Mouse (Mus musculus) mouse trophoblast stem cell (cell line): Measurements from ENCODE around the gene Itpr2.

ENCODE experiments used
- in situ Hi-C, 2 experiments: fragments of 300-500 bp; cut with MseI, MboI; formaldehyde crosslinking; loops; 2 replicates in 1 of 2; 3 replicates in 1 of 2; pipeline ENCODE4 v1.15.1; 2025

The Itpr2 gene

DNA sequence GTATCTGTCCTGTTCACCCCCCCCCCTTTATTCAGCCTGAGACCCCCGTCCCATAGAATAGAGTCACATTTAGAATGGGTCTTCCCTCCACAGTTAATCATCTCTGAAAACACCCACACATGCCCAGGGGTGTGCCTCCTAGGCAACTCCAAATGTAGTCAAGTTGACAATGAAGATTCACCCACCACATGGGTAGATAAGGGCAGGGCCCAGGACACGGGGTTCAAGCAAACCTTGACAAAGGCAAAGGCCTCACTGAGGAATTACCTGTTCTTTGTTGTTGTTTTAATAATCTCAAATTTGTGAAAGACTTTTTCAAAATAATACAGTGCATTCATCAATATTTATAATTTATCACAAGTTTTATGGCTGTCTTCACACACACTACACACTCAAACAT, 2.4 kb upstream of the Itpr2 start:
- in situ Hi-C loops, result no loop called here

- in situ Hi-C loops, result no loop called here
Measured at GRCm38 (mm10) chr6:146502856-146503255, 833 bp upstream of the Itpr2 start.

GRCm38 (mm10) chr6:146501316-146501865, 632 bp downstream of the Itpr2 start:
- in situ Hi-C loops, result no loop called here

- in situ Hi-C loops, result no loop called here
Measured at GRCm38 (mm10) chr6:146500771-146501170, 1.3 kb downstream of the Itpr2 start.

DNA sequence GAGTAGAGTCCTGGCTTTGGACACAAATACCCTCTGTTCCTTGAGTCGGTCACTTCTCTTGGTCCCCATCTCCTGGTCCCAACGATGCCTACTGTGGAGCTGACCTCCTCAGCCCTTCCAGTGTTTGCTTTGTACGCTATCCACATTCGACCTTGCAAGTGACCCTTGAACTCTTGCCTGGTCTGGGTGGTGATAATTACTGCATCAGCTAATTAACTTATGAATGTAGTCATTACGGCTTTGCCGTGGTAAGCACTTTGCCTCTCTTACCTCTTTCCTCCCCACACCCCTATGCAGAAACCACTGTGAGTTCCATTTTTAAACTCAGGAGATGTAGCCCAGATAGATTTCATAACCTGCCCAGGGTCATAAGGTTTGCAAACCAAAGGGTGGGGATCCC, 1.8 kb downstream of the Itpr2 start:
- in situ Hi-C loops, result no loop called here

GRCm38 (mm10) chr6:146499566-146499965, 2.5 kb downstream of the Itpr2 start:
- in situ Hi-C loops, result no loop called here

- in situ Hi-C loops, result no loop called here
Measured at GRCm38 (mm10) chr6:146498416-146498815, 3.6 kb downstream of the Itpr2 start.

GRCm38 (mm10) chr6:146497866-146498265, 4.2 kb downstream of the Itpr2 start:
- in situ Hi-C loops, result no loop called here

GRCm38 (mm10) chr6:146497435-146497834, 4.6 kb downstream of the Itpr2 start:
- in situ Hi-C loops, result no loop called here

GRCm38 (mm10) chr6:146491680-146492079, 10.3 kb downstream of the Itpr2 start:
- in situ Hi-C loops, result no loop called here

- in situ Hi-C loops, result no loop called here
Measured at GRCm38 (mm10) chr6:146490416-146490960, 11.5 kb downstream of the Itpr2 start.

DNA sequence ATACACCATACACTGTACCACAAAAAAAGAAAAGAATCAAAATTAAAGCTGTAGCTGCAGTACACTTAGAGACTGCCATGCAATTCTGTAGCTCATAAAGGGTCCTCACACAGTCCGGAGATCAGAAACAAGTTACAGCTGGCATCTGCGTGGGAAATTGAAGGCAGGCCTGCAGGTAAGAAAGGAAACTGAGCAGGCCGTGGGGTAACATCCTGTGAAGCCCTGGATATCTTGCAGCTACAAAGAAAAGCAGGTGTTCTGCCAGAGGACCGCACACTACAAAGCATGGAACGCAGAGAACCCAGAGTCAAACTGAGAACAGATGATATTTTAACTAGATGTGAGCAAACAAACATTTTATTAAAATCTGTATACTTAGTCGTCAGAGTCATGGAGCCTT, 12.2 kb downstream of the Itpr2 start:
- in situ Hi-C loops, result no loop called here

- in situ Hi-C loops, result no loop called here
Measured at GRCm38 (mm10) chr6:146488749-146489148, 13.3 kb downstream of the Itpr2 start.

DNA sequence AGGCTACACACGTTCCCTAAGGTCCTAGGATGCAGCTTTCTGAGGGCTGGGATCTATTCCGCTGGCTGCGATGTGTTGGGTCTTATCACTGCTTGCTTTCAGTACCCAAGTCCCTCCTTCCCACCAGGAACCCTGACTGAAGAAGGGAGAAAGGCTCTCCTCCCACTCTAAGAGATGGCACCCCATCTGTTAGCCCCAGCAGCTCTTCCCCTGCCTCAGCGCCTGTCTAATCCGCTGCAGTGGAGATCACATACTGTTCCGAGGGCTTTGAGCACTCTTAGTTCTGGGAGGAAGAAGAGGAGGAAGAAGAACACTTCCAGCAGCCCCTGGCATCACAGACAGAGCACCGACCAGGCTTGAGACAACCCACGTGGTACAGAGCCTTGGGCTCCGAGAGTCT, 14.9 kb downstream of the Itpr2 start:
- in situ Hi-C loops, result no loop called here

GRCm38 (mm10) chr6:146486073-146486472, 15.9 kb downstream of the Itpr2 start:
- in situ Hi-C loops, result no loop called here

DNA sequence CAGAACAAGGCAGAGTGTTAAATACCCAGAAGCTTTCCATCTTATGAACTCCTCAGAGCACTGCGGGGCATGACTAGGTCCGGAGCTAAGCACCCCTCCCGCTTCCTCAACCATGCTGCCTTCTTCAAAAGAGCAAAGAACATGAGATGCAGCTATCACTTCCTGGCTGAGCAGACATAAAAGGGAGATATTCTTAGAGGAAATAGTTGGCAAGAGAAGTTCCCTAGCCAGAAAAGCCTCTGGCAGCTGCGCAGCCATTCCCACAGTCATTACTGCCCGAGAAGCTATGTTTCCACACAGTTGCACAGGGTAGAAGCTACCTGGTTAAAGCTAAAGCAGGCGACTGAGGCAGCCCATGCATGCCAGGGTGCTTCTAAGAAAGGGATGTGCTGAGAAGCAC, 20.6 kb downstream of the Itpr2 start:
- in situ Hi-C loops, result no loop called here

DNA sequence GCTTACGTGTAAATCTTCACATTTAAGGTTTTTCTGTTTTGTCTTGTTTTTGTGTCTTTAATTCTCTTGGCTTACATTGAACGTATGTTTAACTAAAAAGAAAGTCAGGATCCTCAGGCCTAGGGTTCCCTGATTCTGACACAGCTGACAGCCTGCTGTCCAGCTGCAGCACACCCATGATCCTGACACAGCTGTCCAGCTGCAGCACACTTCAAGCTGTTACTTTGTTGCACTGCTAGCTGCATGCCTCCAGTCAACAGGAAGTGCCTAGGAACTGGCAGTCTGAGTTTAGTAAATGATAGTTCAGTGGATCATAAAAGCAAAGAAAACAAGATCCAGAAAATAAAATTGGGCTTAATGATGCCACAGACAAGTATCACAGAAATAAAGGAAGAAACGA, 21.1 kb downstream of the Itpr2 start:
- in situ Hi-C loops, result no loop called here

DNA sequence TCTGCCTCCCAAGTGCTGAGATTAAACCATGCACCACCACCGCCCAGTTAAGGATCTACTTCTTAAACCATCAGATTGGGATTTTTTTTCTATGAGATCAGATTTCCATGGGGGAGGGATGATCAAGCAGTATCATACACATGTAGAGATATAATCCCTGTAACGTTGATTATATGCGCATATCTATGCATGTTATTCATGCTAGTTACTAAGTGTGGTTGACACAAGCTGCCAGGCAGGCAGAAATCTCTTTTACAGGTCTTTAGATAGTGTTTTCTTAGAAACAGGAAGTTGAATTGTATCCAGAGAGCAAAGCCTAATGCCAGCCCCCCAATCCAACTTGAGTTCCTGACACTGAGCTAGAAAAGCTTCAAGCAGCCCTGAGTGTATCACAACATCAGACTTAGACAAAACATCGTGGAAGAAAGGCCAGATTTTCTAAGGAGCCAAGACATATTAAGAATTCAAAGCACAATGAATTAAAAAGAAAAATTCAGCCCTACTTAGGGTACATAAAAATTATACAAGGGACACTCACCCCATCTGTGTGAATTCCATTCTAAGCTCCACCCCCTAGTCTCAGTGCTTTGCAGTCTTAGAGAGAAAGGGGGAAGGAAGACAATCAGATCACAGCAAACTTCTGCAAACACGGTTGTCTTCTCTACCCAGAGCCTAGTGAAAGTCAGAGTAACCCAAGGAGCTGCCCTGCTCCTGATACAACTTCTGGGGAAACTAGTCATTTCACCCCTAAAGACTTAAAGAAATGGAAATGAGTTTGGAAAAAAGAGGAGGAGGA, 22.9 kb downstream of the Itpr2 start:
- in situ Hi-C loops, result no loop called here

- in situ Hi-C loops, result no loop called here
Measured at GRCm38 (mm10) chr6:146476865-146477264, 25.2 kb downstream of the Itpr2 start.

GRCm38 (mm10) chr6:146474166-146474565, 27.9 kb downstream of the Itpr2 start:
- in situ Hi-C loops, result no loop called here

DNA sequence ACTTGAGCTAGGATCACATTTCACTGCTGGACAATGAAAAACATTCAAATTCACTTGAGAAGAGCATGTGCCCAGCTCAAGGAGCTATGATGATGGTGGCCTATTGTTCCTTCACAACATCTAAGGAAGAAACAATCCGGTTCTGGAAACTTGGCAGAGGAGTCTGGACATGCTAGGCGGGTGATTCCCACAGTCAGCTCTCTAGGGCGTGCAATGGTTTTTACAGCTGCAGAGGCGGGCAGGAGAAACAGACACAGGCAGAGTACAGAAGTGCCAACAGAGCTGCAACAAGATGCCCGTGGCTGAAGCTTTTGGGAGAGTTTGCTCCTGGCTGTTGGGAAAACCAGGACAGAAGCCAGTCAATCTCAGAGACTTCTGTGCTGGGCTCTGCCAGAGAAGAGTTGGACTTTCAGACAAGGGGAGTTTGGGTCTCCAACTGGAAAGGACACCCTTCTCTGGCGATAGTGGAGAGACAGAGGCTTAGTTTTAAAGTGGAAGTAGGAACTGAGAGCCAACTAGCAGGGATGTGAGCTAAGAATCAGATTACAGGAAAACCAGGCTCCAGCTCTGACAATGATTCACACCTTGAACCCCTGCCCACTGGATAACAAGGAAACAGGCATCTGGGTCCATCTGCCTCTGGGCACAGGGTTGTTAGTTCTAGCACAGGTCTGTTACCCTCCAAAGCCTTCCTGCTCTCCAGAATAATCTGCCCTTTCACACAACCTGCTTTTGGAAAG, 28.6 kb downstream of the Itpr2 start:
- in situ Hi-C loops, result no loop called here

DNA sequence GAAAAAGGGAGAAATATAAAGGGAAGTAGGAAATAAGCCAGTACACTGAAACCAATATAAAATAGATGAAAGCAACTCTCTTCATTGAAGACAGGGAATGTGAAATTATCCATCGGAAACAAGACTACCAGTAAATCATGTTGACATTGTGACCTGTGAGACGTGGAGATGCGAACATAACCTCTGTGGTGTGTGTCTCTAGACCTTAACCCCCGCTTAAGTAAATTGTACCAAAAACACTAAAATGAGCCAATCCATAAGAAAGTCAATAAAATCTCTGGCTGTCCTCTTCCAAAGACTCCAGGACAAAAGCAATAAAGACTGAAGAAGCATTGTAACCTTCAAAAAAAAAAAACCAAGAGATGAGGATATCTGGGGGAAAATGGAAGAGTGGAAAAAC, 31.6 kb downstream of the Itpr2 start:
- in situ Hi-C loops, result no loop called here

DNA sequence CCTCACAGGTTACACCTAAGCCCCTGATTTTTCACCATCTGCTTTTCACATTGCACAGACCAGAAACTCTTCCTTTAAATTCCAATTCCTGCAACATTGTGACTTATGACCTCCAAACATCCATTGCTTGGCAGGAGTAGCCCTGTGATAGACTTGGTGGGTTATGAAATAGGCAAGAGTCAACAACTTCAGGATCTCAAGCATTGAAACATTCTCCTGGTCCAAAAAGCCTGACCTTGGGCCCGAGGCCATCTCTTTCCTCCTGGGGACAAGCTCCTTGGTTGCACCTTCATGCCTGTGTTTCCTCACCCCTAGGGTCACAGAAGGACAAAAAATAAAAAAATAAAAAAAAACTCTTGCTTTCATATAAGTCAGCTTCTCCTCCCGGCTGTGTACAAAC, 32.1 kb downstream of the Itpr2 start:
- in situ Hi-C loops, result no loop called here
